7 mouse cellular contexts compared by ENCODE assay signal in the genomic region with DNA sequence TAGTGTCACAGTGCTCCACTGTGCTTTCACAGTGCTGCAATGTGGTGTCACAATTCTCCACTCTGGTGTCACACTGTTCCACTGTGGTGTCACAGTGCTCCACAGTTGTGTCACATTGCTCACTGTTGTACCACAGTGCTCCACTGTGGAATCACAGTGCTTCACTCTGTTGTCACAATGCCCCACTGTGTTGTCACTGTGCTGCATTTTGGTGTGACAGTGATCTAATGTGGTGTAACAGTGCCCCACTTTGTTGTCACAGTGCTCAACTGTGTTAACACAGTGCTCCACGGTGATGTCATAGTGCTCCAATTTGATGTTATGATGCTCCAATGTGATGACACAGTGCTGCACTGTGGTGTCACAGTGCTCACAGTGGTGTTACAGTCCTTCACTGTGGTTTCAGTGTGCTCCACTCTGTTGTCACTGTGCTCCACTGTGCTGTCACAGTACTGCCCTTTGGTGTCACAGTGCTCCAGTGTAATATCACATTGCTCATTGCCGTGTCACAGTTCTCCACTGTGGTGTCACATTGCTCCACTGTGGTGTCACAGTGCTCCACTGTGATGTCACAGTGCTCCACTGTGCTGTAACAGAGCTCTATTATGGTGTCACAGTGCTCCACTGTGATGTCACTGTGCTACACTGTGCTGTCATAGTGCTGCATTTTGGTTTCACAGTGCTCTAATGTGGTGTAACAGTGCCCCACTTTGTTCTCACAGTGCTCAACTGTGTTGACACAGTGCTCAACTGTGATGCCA.
DNase-seq lines count a peak whose midpoint lies in the region; ATAC-seq and TF ChIP-seq lines count a peak whose summit lies in the region.

No protein-coding gene starts in this region.

- 96% methylated on average over 2 of the region's 2 CpGs for WGBS in lung, postnatal 0 days
- 90% methylated on average over 2 of the region's 2 CpGs for WGBS in liver, adult 2 months

- H3K9me3 ChIP-seq in lung, postnatal 0 days (ENCODE audit: low read length): no peaks in the 10 kb centered on the region

- no peak for DNase-seq in lung, postnatal 0 days (ENCODE audit: low spot score)
- no peak for DNase-seq in lung, postnatal 25 days (ENCODE audit: low spot score)
- DNase-seq in liver, adult 2 months (ENCODE audit: extremely low read depth, low read depth, low spot score): peak; percentile 10
- no peak for DNase-seq in frontal cortex, postnatal 10 days (ENCODE audit: low spot score in 2 of 2)
- DNase-seq in gastrocnemius, postnatal 10 days: no peak

- no peaks in the 10 kb centered on the region for H3K27me3 ChIP-seq in lung, postnatal 0 days (replicated peaks; ENCODE audit: insufficient read depth, low read length)
- H3K27me3 ChIP-seq in liver, adult 2 months (ENCODE audit: control insufficient read depth, insufficient read depth, low read length): no peaks in the 10 kb centered on the region

- no peak overlapping the region for H3K4me3 ChIP-seq in lung, postnatal 0 days (ENCODE audit: low read depth, low read length)
- no peak overlapping the region for H3K4me3 ChIP-seq in liver, adult 2 months (ENCODE audit: insufficient read depth, low read depth, low read length)

- no peak for TF ChIP-seq POLR2A in liver, adult 2 months (IDR thresholded peaks at IDR 0.05; ENCODE audit: extremely low read depth, insufficient read depth, low read length)

- H3K27ac ChIP-seq in lung, postnatal 0 days (ENCODE audit: low read length): no peak overlapping the region
- no peak overlapping the region for H3K27ac ChIP-seq in liver, adult 2 months (replicated peaks; ENCODE audit: insufficient read depth, low read depth, low read length)

- H3K4me1 ChIP-seq in lung, postnatal 0 days (ENCODE audit: insufficient read depth, low read depth, low read length): no peaks in the 10 kb centered on the region
- H3K4me1 ChIP-seq in liver, adult 2 months (ENCODE audit: control insufficient read depth, insufficient read depth, low read length): no peaks in the 10 kb centered on the region

- H3K79me2 ChIP-seq in liver, adult 2 months (ENCODE audit: control insufficient read depth, insufficient read depth, low read length): no peaks in the 10 kb centered on the region

- no peak for TF ChIP-seq CTCF in lung, postnatal 0 days (IDR thresholded peaks at IDR 0.05)
- TF ChIP-seq CTCF in liver, adult 2 months (IDR thresholded peaks at IDR 0.05; ENCODE audit: low read depth, low read length): no peak

- H3K36me3 ChIP-seq in lung, postnatal 0 days (ENCODE audit: insufficient read depth, low read length): no peaks in the 10 kb centered on the region
- no peaks in the 10 kb centered on the region for H3K36me3 ChIP-seq in liver, adult 2 months (ENCODE audit: control insufficient read depth, insufficient read depth, low read length)

- H3K9ac ChIP-seq in lung, postnatal 0 days (replicated peaks; ENCODE audit: low read depth): no peak overlapping the region
- H3K9ac ChIP-seq in liver, adult 2 months (ENCODE audit: low read depth, low read length): no peak overlapping the region

- H3K4me2 ChIP-seq in lung, postnatal 0 days (replicated peaks; ENCODE audit: low read depth, low read length): no peak overlapping the region

- no peak for TF ChIP-seq EP300 in lung, postnatal 0 days (IDR thresholded peaks at IDR 0.05)

- peak; percentile 37; the same call in 1 of the 2 replicates for ATAC-seq in lung, postnatal 0 days
- 0 out of 2 replicates have a peak, but pooled peaks have one; percentile 18 for ATAC-seq in granulocyte monocyte progenitor cell, adult 5-6 weeks (replicated peaks; ENCODE audit: poor library complexity, severe bottlenecking)
- ATAC-seq in neutrophil, adult 5-6 weeks (ENCODE audit: extremely low read depth, insufficient number of reproducible peaks, low FRiP score, poor library complexity, severe bottlenecking): 0 out of 2 replicates have a peak, but pooled peaks have one; percentile 24
